Mouse (Mus musculus) lung, embryonic 15.5 days (tissue): ENCODE measurements around the gene Pglyrp1. TPM values are rescaled to one million over a fixed set of nuclear protein-coding genes. Genes with fewer than 3 reads are reported as not detected.

Experiments
- ATAC-seq: fragments of 200-750 bp; cut with Nextera tagmentation; 2 replicates; pipeline ENCODE4 v1.8.0; 2017; ENCODE audit warnings: moderate number of reproducible peaks, borderline replicate concordance; ENCODE audit not compliant: low FRiP score, low TSS enrichment; ENCODE audit errors: extremely low read depth
- H3K27ac ChIP-seq: fragments of 300-500 bp; sonication (generic); 2 replicates; pipeline ENCODE4 v1.5.1; 2015; ENCODE audit warnings: moderate library complexity, mild to moderate bottlenecking, inconsistent platforms
- H3K27me3 ChIP-seq: fragments of 300-500 bp; sonication (generic); 2 replicates; pipeline ENCODE4 v1.6.1; 2015; ENCODE audit warnings: inconsistent platforms
- H3K36me3 ChIP-seq: fragments of 300-500 bp; sonication (generic); 2 replicates; pipeline ENCODE4 v1.6.1; 2015; ENCODE audit warnings: inconsistent platforms
- H3K4me1 ChIP-seq: fragments of 300-500 bp; sonication (generic); 2 replicates; pipeline ENCODE4 v1.6.1; 2015; ENCODE audit warnings: inconsistent platforms
- H3K4me2 ChIP-seq: fragments of 300-500 bp; sonication (generic); 2 replicates; pipeline ENCODE4 v1.6.1; 2015; ENCODE audit warnings: inconsistent platforms, mild to moderate bottlenecking, moderate library complexity
- H3K4me3 ChIP-seq: fragments of 300-500 bp; sonication (generic); 2 replicates; pipeline ENCODE4 v1.5.1; 2015; ENCODE audit warnings: mild to moderate bottlenecking, inconsistent platforms
- H3K9ac ChIP-seq: fragments of 300-500 bp; sonication (generic); 2 replicates; pipeline ENCODE4 v1.6.1; 2015; ENCODE audit warnings: inconsistent platforms
- H3K9me3 ChIP-seq: fragments of 300-500 bp; sonication (generic); 2 replicates; pipeline ENCODE4 v1.6.1; 2016; ENCODE audit warnings: inconsistent platforms
- WGBS: fragments of 180-500 bp; shearing (Covaris S2); methylation state at CpG from one replicate; pipeline ENCODE4 v1.1.7; 2015; 5-methylcytosine and 5-hydroxymethylcytosine counted together
- polyA plus RNA-seq: library from polyadenylated mRNA; unstranded; fragments of >200 nt; fragmentation: Nextera tagmentation; extraction: Ambion mirVana; gene quantifications from 2 replicates; pipeline ENCODE4 v1.2.1, GENCODE M21; 2015

Pglyrp1 gene
- polyA plus RNA-seq, 1 experiment from 2014 or later: 6.7 TPM

- H3K36me3 ChIP-seq: no peaks in the 10 kb centered on the region
- no peak overlapping the region for H3K4me2 ChIP-seq
- no peaks in the 10 kb centered on the region for H3K9me3 ChIP-seq
- no peak overlapping the region for H3K4me3 ChIP-seq
- no peak overlapping the region for H3K9ac ChIP-seq
- no peaks in the 10 kb centered on the region for H3K27me3 ChIP-seq
- H3K4me1 ChIP-seq: no peaks in the 10 kb centered on the region
- peak; percentile 62; the same call in 1 of the 2 replicates for ATAC-seq
- WGBS: 66% methylated on average over 5 of the region's 5 CpGs
- H3K27ac ChIP-seq: peak overlapping the region; percentile 55; the same call in 1 of the 2 replicates
Measured at GRCm38 (mm10) chr7:18858310-18858916, 12.7 kb upstream of the Pglyrp1 start.

- WGBS: 88% methylated on average over 6 of the region's 6 CpGs
- no peak for ATAC-seq
Measured at GRCm38 (mm10) chr7:18862801-18863200, 8.3 kb upstream of the Pglyrp1 start.

GRCm38 (mm10) chr7:18868491-18868890, 2.6 kb upstream of the Pglyrp1 start:
- 84% methylated on average over 2 of the region's 2 CpGs for WGBS
- Histone ChIP-seq H3K4me2 (no peak overlapping the region), H3K36me3 (no peaks in the 10 kb centered on the region), H3K9ac (no peak overlapping the region), H3K27me3 (no peaks in the 10 kb centered on the region; the same call in 1 of the 2 replicates), H3K27ac (no peak overlapping the region), H3K4me1 (peaks cover 7% of the 10 kb centered on the region), H3K9me3 (0 out of 2 replicates have a peak, but pooled peaks cover 3% of the 10 kb centered on the region), H3K4me3 (no peak overlapping the region)
- no peak for ATAC-seq

More at GRCm38 (mm10) chr7:18862801-18863200, 8.3 kb upstream of the Pglyrp1 start:
- Histone ChIP-seq H3K9me3 (no peaks in the 10 kb centered on the region), H3K27me3 (no peaks in the 10 kb centered on the region), H3K4me1 (no peaks in the 10 kb centered on the region), H3K9ac (no peak overlapping the region), H3K36me3 (no peaks in the 10 kb centered on the region), H3K27ac (no peak overlapping the region), H3K4me2 (no peak overlapping the region), H3K4me3 (no peak overlapping the region)

- Histone ChIP-seq H3K36me3 (no peaks in the 10 kb centered on the region), H3K4me2 (peak overlapping the region; percentile 81), H3K4me1 (peaks cover 7% of the 10 kb centered on the region), H3K27me3 (no peaks in the 10 kb centered on the region; the same call in 1 of the 2 replicates), H3K4me3 (peak overlapping the region; percentile 40), H3K9me3 (0 out of 2 replicates have a peak, but pooled peaks cover 3% of the 10 kb centered on the region), H3K27ac (no peak overlapping the region), H3K9ac (0 out of 2 replicates have a peak overlapping the region, but pooled peaks have one; percentile 34)
- no peak for ATAC-seq
- WGBS: 25% methylated on average over 14 of the region's 14 CpGs
Measured at GRCm38 (mm10) chr7:18872014-18872802, 1.1 kb downstream of the Pglyrp1 start.

- no peak for ATAC-seq
- Histone ChIP-seq H3K9ac (peak overlapping the region; percentile 34; the same call in 1 of the 2 replicates), H3K27ac (no peak overlapping the region), H3K4me1 (peaks cover 7% of the 10 kb centered on the region), H3K9me3 (0 out of 2 replicates have a peak, but pooled peaks cover 3% of the 10 kb centered on the region), H3K36me3 (no peaks in the 10 kb centered on the region), H3K4me3 (peak overlapping the region; percentile 40), H3K4me2 (peak overlapping the region; percentile 81), H3K27me3 (no peaks in the 10 kb centered on the region; the same call in 1 of the 2 replicates)
- 9% methylated on average over 7 of the region's 7 CpGs for WGBS
Measured at GRCm38 (mm10) chr7:18872816-18873215, 1.7 kb downstream of the Pglyrp1 start.

GRCm38 (mm10) chr7:18873253-18873652, 2.1 kb downstream of the Pglyrp1 start:
- ATAC-seq: peak; percentile 79; the same call in 1 of the 2 replicates
- Histone ChIP-seq H3K4me3 (peak overlapping the region; percentile 40), H3K9ac (peak overlapping the region; percentile 34), H3K27me3 (no peaks in the 10 kb centered on the region; the same call in 1 of the 2 replicates), H3K4me2 (peak overlapping the region; percentile 81), H3K9me3 (0 out of 2 replicates have a peak, but pooled peaks cover 3% of the 10 kb centered on the region), H3K27ac (no peak overlapping the region), H3K4me1 (peaks cover 7% of the 10 kb centered on the region), H3K36me3 (no peaks in the 10 kb centered on the region)
- 0% methylated on average over 10 of the region's 10 CpGs for WGBS

- Histone ChIP-seq H3K27me3 (no peaks in the 10 kb centered on the region; the same call in 1 of the 2 replicates), H3K9me3 (no peaks in the 10 kb centered on the region), H3K4me3 (no peak overlapping the region), H3K4me1 (peaks cover 7% of the 10 kb centered on the region), H3K9ac (no peak overlapping the region), H3K27ac (no peak overlapping the region), H3K4me2 (no peak overlapping the region), H3K36me3 (no peaks in the 10 kb centered on the region)
- no peak for ATAC-seq
- WGBS: 70% methylated on average over 5 of the region's 5 CpGs
Measured at GRCm38 (mm10) chr7:18875372-18875771, 4.2 kb downstream of the Pglyrp1 start.

GRCm38 (mm10) chr7:18878691-18879090, 7.6 kb downstream of the Pglyrp1 start:
- Histone ChIP-seq H3K27me3 (no peaks in the 10 kb centered on the region), H3K4me2 (no peak overlapping the region), H3K36me3 (no peaks in the 10 kb centered on the region), H3K4me1 (no peaks in the 10 kb centered on the region), H3K9me3 (no peaks in the 10 kb centered on the region), H3K9ac (no peak overlapping the region), H3K27ac (no peak overlapping the region), H3K4me3 (no peak overlapping the region)
- WGBS: 32% methylated on average over 7 of the region's 7 CpGs
- no peak for ATAC-seq

GRCm38 (mm10) chr7:18883991-18884744, 13.0 kb downstream of the Pglyrp1 start:
- H3K9me3 ChIP-seq: no peaks in the 10 kb centered on the region
- H3K27me3 ChIP-seq: no peaks in the 10 kb centered on the region
- H3K4me3 ChIP-seq: no peak overlapping the region
- H3K27ac ChIP-seq: peak overlapping the region; percentile 47; the same call in 1 of the 2 replicates
- H3K36me3 ChIP-seq: no peaks in the 10 kb centered on the region
- H3K4me2 ChIP-seq: no peak overlapping the region
- WGBS: 38% methylated on average over 9 of the region's 9 CpGs
- peak; percentile 79 for ATAC-seq
- peaks cover 11% of the 10 kb centered on the region for H3K4me1 ChIP-seq
- H3K9ac ChIP-seq: no peak overlapping the region

GRCm38 (mm10) chr7:18884745-18885422, 13.8 kb downstream of the Pglyrp1 start:
- 35% methylated on average over 13 of the region's 13 CpGs for WGBS

GRCm38 (mm10) chr7:18886963-18887362, 15.8 kb downstream of the Pglyrp1 start:
- Histone ChIP-seq H3K27me3 (no peaks in the 10 kb centered on the region), H3K27ac (no peak overlapping the region), H3K9ac (no peak overlapping the region), H3K9me3 (no peaks in the 10 kb centered on the region), H3K36me3 (no peaks in the 10 kb centered on the region), H3K4me2 (no peak overlapping the region), H3K4me1 (peaks cover 11% of the 10 kb centered on the region), H3K4me3 (no peak overlapping the region)
- WGBS: 95% methylated on average over 1 of the region's 1 CpGs
- ATAC-seq: no peak

More at GRCm38 (mm10) chr7:18884745-18885422, 13.8 kb downstream of the Pglyrp1 start:
- no peak overlapping the region for H3K4me2 ChIP-seq
- H3K4me1 ChIP-seq: peaks cover 11% of the 10 kb centered on the region
- no peak overlapping the region for H3K9ac ChIP-seq
- no peaks in the 10 kb centered on the region for H3K27me3 ChIP-seq
- no peaks in the 10 kb centered on the region for H3K9me3 ChIP-seq
- ATAC-seq: no peak
- no peaks in the 10 kb centered on the region for H3K36me3 ChIP-seq
- no peak overlapping the region for H3K4me3 ChIP-seq
- H3K27ac ChIP-seq: peak overlapping the region; percentile 47; the same call in 1 of the 2 replicates
